Mouse (Mus musculus): ENCODE results near the gene Tomm40l.

DNA sequence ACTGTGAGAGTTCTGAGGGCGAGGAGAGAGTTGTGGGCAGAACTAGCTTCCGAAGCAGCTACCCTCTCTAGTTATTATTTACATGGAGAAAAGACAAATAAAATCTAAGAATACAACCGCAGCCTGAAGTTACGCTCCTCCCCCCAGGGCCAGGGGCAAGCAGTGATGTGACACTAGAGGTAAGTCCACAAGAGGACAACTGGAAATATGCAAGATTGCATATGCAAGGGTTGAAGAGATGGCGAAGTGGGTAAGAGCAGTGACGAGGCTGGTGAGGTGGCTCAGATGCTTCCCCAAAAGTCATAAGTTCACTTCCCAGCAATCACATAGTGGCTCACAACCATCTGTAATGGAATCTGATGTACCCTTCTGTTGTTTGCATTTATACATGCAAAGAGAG, 854 bp upstream of the Tomm40l start:
- TF ChIP-seq CTCF (IDR thresholded peaks at IDR 0.05; ENCODE audit: low read depth, low read length), result no peak
- TF ChIP-seq GATA1 (IDR thresholded peaks at IDR 0.05; ENCODE audit: borderline replicate concordance, low read length), result no peak
- no peak for TF ChIP-seq POLR2AphosphoS5 (IDR thresholded peaks at IDR 0.05; ENCODE audit: insufficient replicate concordance, low read depth, low read length)
- no peak for TF ChIP-seq TAL1 (conservative IDR thresholded peaks at IDR 0.05; ENCODE audit: low read depth, low read length)
- TF ChIP-seq GATA2 (IDR thresholded peaks at IDR 0.05; ENCODE audit: borderline replicate concordance, low read depth, low read length), result no peak
